Mouse (Mus musculus) fibroblast of lung, adult 2 months (primary cell): ENCODE measurements around the gene Cacnb2.
A peak's percentile ranks its signal among the peaks of the same experiment; 100 is the strongest.

Experiments
- DNase-seq: peaks from one replicate; pipeline ENCODE4 v3.0.0-alpha.2; 2011; ENCODE audit warnings: low read depth

Cacnb2 gene

GRCm38 (mm10) chr2:14774857-14775495 is 172.1 kb downstream of the Cacnb2 start:
- DNase-seq: no peak

- no peak for DNase-seq
Observed at GRCm38 (mm10) chr2:14787983-14788382, 185.1 kb downstream of the Cacnb2 start.

GRCm38 (mm10) chr2:14801446-14802046 is 198.7 kb downstream of the Cacnb2 start:
- no peak for DNase-seq

- DNase-seq: peak; percentile 56
Observed at GRCm38 (mm10) chr2:14807650-14808347, 204.9 kb downstream of the Cacnb2 start.

GRCm38 (mm10) chr2:14814977-14815376 is 212.1 kb downstream of the Cacnb2 start:
- no peak for DNase-seq

- no peak for DNase-seq
Observed at GRCm38 (mm10) chr2:14818651-14819050, 215.8 kb downstream of the Cacnb2 start.

- DNase-seq: no peak
Observed at GRCm38 (mm10) chr2:14820946-14821345, 218.1 kb downstream of the Cacnb2 start.

- no peak for DNase-seq
Observed at GRCm38 (mm10) chr2:14823105-14823504, 220.2 kb downstream of the Cacnb2 start.

GRCm38 (mm10) chr2:14823816-14824348 is 221.0 kb downstream of the Cacnb2 start:
- no peak for DNase-seq

- no peak for DNase-seq
Observed at GRCm38 (mm10) chr2:14825146-14825545, 222.3 kb downstream of the Cacnb2 start.

- DNase-seq: no peak
Observed at GRCm38 (mm10) chr2:14829451-14829850, 226.6 kb downstream of the Cacnb2 start.

- no peak for DNase-seq
Observed at GRCm38 (mm10) chr2:14831308-14831707, 228.4 kb downstream of the Cacnb2 start.

GRCm38 (mm10) chr2:14834700-14835317 is 231.9 kb downstream of the Cacnb2 start:
- DNase-seq: no peak

GRCm38 (mm10) chr2:14841272-14841671 is 238.4 kb downstream of the Cacnb2 start:
- DNase-seq: no peak

- DNase-seq: no peak
Observed at GRCm38 (mm10) chr2:14846727-14847126, 243.8 kb downstream of the Cacnb2 start.

GRCm38 (mm10) chr2:14847188-14847587 is 244.3 kb downstream of the Cacnb2 start:
- DNase-seq: no peak

GRCm38 (mm10) chr2:14850831-14851230 is 247.9 kb downstream of the Cacnb2 start:
- DNase-seq: no peak

GRCm38 (mm10) chr2:14851383-14851782 is 248.5 kb downstream of the Cacnb2 start:
- no peak for DNase-seq

- no peak for DNase-seq
Observed at GRCm38 (mm10) chr2:14854054-14854453, 251.2 kb downstream of the Cacnb2 start.

GRCm38 (mm10) chr2:14858301-14858700 is 255.4 kb downstream of the Cacnb2 start:
- no peak for DNase-seq

- DNase-seq: no peak
Observed at GRCm38 (mm10) chr2:14860350-14860749, 257.5 kb downstream of the Cacnb2 start.

- no peak for DNase-seq
Observed at GRCm38 (mm10) chr2:14861613-14862012, 258.7 kb downstream of the Cacnb2 start.

GRCm38 (mm10) chr2:14862981-14863380 is 260.1 kb downstream of the Cacnb2 start:
- DNase-seq: no peak
